Mouse (Mus musculus): ENCODE results near the gene F2rl1. TPM values are rescaled to one million over a fixed set of nuclear protein-coding genes. Genes with fewer than 3 reads are reported as not detected.
"Not testable (repeated sequence)": the region's sequence is repeated elsewhere in the genome, so short reads cannot be mapped to it uniquely, and the experiment has no call there.

The F2rl1 gene
- polyA plus RNA-seq, 1 experiment: not detected

DNA sequence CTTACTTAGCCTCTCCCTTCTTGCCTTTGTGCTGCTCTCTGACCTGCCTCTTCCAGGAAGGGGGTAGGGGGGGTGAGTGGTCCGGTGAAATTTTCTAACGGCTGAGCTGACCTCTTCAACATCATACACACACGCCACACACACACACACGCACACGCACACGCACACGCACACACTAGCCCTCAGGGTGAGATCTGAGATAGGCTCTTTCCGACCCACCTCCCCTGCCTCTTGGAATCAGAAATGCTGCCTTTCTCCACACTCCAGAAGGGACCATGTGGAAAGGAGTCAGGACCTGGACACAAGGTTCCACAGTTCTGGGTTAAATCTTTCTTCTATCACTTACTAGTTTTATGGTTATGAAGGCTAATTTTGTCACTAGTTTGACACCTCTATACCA is 8.6 kb upstream of the F2rl1 start:
- Histone ChIP-seq H3K36me3 (ENCODE audit: control insufficient read depth, insufficient read depth) (no peaks in the 10 kb centered on the region), H3K4me3 (ENCODE audit: insufficient read depth, poor library complexity, severe bottlenecking) (no peak overlapping the region), H3ac (ENCODE audit: control insufficient read depth, insufficient read length, low read depth) (no peak overlapping the region), H3K79me2 (ENCODE audit: control insufficient read depth, insufficient read depth) (no peaks in the 10 kb centered on the region), H3K27me3 (ENCODE audit: control insufficient read depth, insufficient read depth, insufficient read length) (no peaks in the 10 kb centered on the region), H3K79me3 (ENCODE audit: low read depth) (no peaks in the 10 kb centered on the region)
- no peak for TF ChIP-seq CEBPB (IDR thresholded peaks at IDR 0.05; ENCODE audit: low read depth)
- no peak for TF ChIP-seq CTCF (IDR thresholded peaks at IDR 0.05; ENCODE audit: control insufficient read depth, insufficient read depth, insufficient read length)
- no peak for TF ChIP-seq MAX (IDR thresholded peaks at IDR 0.05)
- no peak for TF ChIP-seq MYOD1 (IDR thresholded peaks at IDR 0.05; ENCODE audit: control insufficient read depth, insufficient read length, low read depth)
- TF ChIP-seq FOSL1 (IDR thresholded peaks at IDR 0.05; ENCODE audit: insufficient read depth, low read length, poor library complexity, severe bottlenecking): no peak
- no peak for TF ChIP-seq MYOG (IDR thresholded peaks at IDR 0.05; ENCODE audit: control insufficient read depth, extremely low read depth, insufficient read length)
- TF ChIP-seq USF1 (IDR thresholded peaks at IDR 0.05; ENCODE audit: low read depth): no peak

DNA sequence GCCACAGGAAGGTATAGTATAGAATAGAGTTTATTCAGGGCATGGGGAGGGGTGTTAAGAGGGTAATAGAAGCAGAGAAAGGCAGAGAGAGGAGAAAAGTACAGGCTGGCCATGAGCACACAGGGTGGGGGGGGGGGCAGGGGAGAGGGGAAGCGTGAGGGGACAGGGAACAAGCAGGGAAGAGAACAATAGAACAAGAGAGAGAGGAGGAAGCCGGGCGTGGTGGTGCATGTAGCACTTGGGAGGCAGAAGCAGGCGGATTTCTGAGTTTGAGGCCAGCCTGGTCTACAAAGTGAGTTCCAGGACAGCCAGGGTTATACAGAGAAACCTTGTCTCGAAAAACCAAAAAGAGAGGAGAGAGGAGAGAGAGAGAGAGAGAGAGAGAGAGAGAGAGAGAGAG is 8.1 kb upstream of the F2rl1 start:
- not testable (repeated sequence) for H3K79me2 ChIP-seq (ENCODE audit: control insufficient read depth, insufficient read depth)

DNA sequence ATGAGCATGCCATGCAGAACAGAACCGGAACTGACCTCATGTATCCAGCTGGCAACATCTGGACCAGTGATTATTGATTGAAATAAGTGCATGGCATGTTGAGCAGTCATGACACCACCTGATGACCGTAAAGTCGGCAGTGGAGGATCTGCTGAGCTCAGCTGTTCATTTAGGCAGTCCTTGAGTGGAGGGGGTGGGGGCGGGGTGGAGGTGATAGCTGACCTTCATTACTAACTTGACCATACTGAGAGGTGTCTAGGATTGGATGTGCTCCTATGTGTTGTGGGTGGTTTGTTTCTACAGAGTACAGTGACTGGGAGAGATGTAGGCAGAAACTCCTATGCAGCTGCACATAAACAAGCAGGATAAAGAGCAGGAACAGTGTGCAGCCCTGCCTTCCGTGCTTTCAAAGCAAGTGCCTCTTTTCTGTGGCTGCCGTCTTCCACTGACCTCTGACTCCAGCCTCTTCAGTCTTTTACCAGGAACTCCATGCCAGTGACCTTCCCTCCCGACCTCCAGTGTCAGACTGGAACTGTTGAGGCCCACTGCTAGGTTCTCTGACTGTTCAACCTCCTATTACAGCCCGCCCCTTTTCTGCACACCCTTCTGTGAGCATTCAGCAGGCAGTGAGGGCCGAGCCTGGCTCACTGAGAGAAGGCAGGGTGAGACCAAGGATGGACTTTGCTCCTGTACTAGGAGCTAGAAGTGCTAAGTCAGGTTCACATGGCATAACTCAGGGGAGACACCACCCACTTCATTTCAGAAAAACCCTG is 6.4 kb upstream of the F2rl1 start:
- no peaks in the 10 kb centered on the region for H3K27me3 ChIP-seq (ENCODE audit: control insufficient read depth, insufficient read depth, insufficient read length)
- no peaks in the 10 kb centered on the region for H3K79me2 ChIP-seq (ENCODE audit: control insufficient read depth, insufficient read depth)
- no peaks in the 10 kb centered on the region for H3K36me3 ChIP-seq (ENCODE audit: control insufficient read depth, insufficient read depth)
- no peak overlapping the region for H3ac ChIP-seq (ENCODE audit: control insufficient read depth, insufficient read length, low read depth)
- H3K4me3 ChIP-seq (ENCODE audit: insufficient read depth, poor library complexity, severe bottlenecking): no peak overlapping the region
- H3K79me3 ChIP-seq (ENCODE audit: low read depth): no peaks in the 10 kb centered on the region
- TF ChIP-seq CEBPB (IDR thresholded peaks at IDR 0.05; ENCODE audit: low read depth) (no peak), MYOD1 (IDR thresholded peaks at IDR 0.05; ENCODE audit: control insufficient read depth, insufficient read length, low read depth) (no peak), MAX (IDR thresholded peaks at IDR 0.05) (no peak), USF1 (IDR thresholded peaks at IDR 0.05; ENCODE audit: low read depth) (no peak), CTCF (IDR thresholded peaks at IDR 0.05; ENCODE audit: control insufficient read depth, insufficient read depth, insufficient read length) (no peak)

More for the DNA sequence above, 8.1 kb upstream of the F2rl1 start:
- H3K4me3 ChIP-seq (ENCODE audit: insufficient read depth, poor library complexity, severe bottlenecking); H3K27me3 ChIP-seq (ENCODE audit: control insufficient read depth, insufficient read depth, insufficient read length); H3K79me3 ChIP-seq (ENCODE audit: low read depth); H3ac ChIP-seq (ENCODE audit: control insufficient read depth, insufficient read length, low read depth); H3K36me3 ChIP-seq (ENCODE audit: control insufficient read depth, insufficient read depth): not testable (repeated sequence)

DNA sequence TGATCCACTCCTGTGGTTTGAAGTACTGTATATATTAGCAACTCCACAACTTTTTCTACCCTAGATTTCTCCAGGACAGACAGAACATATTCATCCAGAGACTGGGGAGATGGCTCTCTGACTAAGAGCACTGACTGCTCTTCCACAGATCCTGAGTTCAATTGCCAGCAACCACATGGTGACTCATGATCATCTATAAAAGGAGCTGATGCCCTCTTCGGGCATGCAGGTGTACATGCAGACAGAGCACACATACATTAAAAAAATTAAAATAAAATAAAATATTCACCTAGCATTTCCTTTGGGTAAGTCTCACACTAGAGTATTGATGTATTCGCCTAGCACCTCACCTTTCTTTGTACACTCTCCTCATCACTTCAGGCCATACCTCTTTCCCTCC is 4.2 kb upstream of the F2rl1 start:
- H3K27me3 ChIP-seq (ENCODE audit: control insufficient read depth, insufficient read depth, insufficient read length): no peaks in the 10 kb centered on the region
- no peaks in the 10 kb centered on the region for H3K36me3 ChIP-seq (ENCODE audit: control insufficient read depth, insufficient read depth)
- TF ChIP-seq USF1 (IDR thresholded peaks at IDR 0.05; ENCODE audit: low read depth) (no peak), FOSL1 (IDR thresholded peaks at IDR 0.05; ENCODE audit: insufficient read depth, low read length, poor library complexity, severe bottlenecking) (no peak), MYOG (IDR thresholded peaks at IDR 0.05; ENCODE audit: control insufficient read depth, extremely low read depth, insufficient read length) (no peak), CTCF (IDR thresholded peaks at IDR 0.05; ENCODE audit: control insufficient read depth, insufficient read depth, insufficient read length) (no peak), MAX (IDR thresholded peaks at IDR 0.05) (no peak), MYOD1 (IDR thresholded peaks at IDR 0.05; ENCODE audit: control insufficient read depth, insufficient read length, low read depth) (no peak), CEBPB (IDR thresholded peaks at IDR 0.05; ENCODE audit: low read depth) (no peak)
- no peaks in the 10 kb centered on the region for H3K79me3 ChIP-seq (ENCODE audit: low read depth)
- no peaks in the 10 kb centered on the region for H3K79me2 ChIP-seq (ENCODE audit: control insufficient read depth, insufficient read depth)
- no peak overlapping the region for H3ac ChIP-seq (ENCODE audit: control insufficient read depth, insufficient read length, low read depth)
- H3K4me3 ChIP-seq (ENCODE audit: insufficient read depth, poor library complexity, severe bottlenecking): no peak overlapping the region

DNA sequence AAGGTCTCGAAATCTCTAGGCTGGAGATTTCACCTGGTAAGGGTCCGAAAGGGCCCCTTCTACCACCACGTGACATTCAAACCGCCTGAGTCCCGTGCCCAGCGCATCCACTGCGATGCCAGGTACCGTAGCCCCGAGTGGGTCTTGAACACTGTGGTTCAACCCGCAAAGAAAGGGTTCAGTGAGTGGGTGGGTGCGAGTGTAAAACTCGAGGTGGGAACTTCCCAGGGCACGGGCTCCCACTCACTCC is 678 bp downstream of the F2rl1 start:
- Histone ChIP-seq H3K36me3 (ENCODE audit: control insufficient read depth, insufficient read depth) (no peaks in the 10 kb centered on the region), H3ac (ENCODE audit: control insufficient read depth, insufficient read length, low read depth) (no peak overlapping the region), H3K79me2 (ENCODE audit: control insufficient read depth, insufficient read depth) (no peaks in the 10 kb centered on the region), H3K27me3 (ENCODE audit: control insufficient read depth, insufficient read depth, insufficient read length) (no peaks in the 10 kb centered on the region), H3K79me3 (ENCODE audit: low read depth) (no peaks in the 10 kb centered on the region), H3K4me3 (ENCODE audit: insufficient read depth, poor library complexity, severe bottlenecking) (no peak overlapping the region)
- TF ChIP-seq MYOD1 (IDR thresholded peaks at IDR 0.05; ENCODE audit: control insufficient read depth, insufficient read length, low read depth) (no peak), CEBPB (IDR thresholded peaks at IDR 0.05; ENCODE audit: low read depth) (no peak), FOSL1 (IDR thresholded peaks at IDR 0.05; ENCODE audit: insufficient read depth, low read length, poor library complexity, severe bottlenecking) (no peak), MAX (IDR thresholded peaks at IDR 0.05) (no peak), USF1 (IDR thresholded peaks at IDR 0.05; ENCODE audit: low read depth) (no peak), MYOG (IDR thresholded peaks at IDR 0.05; ENCODE audit: control insufficient read depth, extremely low read depth, insufficient read length) (no peak), CTCF (IDR thresholded peaks at IDR 0.05; ENCODE audit: control insufficient read depth, insufficient read depth, insufficient read length) (no peak)

DNA sequence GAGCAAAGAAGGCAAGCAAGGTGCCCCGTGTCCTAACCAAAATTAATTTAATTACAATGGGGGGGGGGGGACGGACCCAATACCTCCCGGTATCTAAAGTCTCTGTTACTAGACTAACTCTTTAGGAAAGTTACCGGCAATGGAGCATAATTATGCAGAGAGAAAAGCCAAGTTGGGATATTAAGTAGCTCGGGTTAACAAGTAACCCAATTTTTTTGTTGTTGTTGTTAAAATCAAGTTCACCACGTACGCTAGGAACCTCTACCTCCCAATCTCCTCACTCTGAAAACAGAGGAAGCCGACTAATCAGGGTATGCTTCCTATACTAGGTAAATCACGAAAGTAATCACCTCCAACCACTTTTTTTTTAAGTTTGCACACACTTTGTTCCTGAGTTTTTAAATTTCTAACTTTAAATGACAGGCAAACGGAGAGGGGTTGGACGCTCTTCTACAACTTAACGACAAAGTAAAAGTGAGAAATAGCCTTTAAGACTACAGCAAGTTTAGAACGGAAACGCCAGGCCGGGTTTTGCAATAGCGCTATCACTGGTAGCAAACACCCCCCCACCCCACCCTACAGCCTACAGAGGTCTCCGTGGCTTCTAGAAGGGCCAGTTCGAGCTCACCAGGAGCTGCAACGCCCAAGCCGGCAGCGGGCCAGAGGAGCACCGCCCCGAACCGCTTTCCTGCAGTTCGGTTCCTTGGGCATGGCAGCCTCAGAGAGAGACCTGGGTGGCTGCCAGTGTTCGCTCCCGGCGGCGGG is 1.2 kb downstream of the F2rl1 start:
- Histone ChIP-seq H3K79me3 (ENCODE audit: low read depth) (no peaks in the 10 kb centered on the region), H3K79me2 (ENCODE audit: control insufficient read depth, insufficient read depth) (no peaks in the 10 kb centered on the region), H3K4me3 (ENCODE audit: insufficient read depth, poor library complexity, severe bottlenecking) (no peak overlapping the region), H3ac (ENCODE audit: control insufficient read depth, insufficient read length, low read depth) (no peak overlapping the region), H3K27me3 (ENCODE audit: control insufficient read depth, insufficient read depth, insufficient read length) (no peaks in the 10 kb centered on the region), H3K36me3 (ENCODE audit: control insufficient read depth, insufficient read depth) (no peaks in the 10 kb centered on the region)
- TF ChIP-seq USF1 (IDR thresholded peaks at IDR 0.05; ENCODE audit: low read depth) (no peak), MYOD1 (IDR thresholded peaks at IDR 0.05; ENCODE audit: control insufficient read depth, insufficient read length, low read depth) (no peak), MYOG (IDR thresholded peaks at IDR 0.05; ENCODE audit: control insufficient read depth, extremely low read depth, insufficient read length) (no peak), FOSL1 (IDR thresholded peaks at IDR 0.05; ENCODE audit: insufficient read depth, low read length, poor library complexity, severe bottlenecking) (no peak), CEBPB (IDR thresholded peaks at IDR 0.05; ENCODE audit: low read depth) (no peak), CTCF (IDR thresholded peaks at IDR 0.05; ENCODE audit: control insufficient read depth, insufficient read depth, insufficient read length) (no peak), MAX (IDR thresholded peaks at IDR 0.05) (no peak)
